17 mouse cellular contexts compared by ENCODE assay signal in genomic region chr5:32751736-32752135, GRCm38 (mm10).
"Had no signal": no experiment of that assay in that cellular context is flagged by ENCODE, and none has a peak within 500 bp of the region (broad histone marks: within the 10 kb centered on the region; RNA-seq: fewer than 3 reads in every experiment).

No protein-coding gene starts in this region.

- H3K36me3 ChIP-seq: intestine, embryonic 15.5 days; lung, embryonic 15.5 days; midbrain, embryonic 12.5 days; neural tube, embryonic 13.5 days had no signal

- DNase-seq: kidney, adult 18-20 months; kidney, postnatal 10 days; kidney, postnatal 4 days; liver; liver, embryonic 13.5 days; liver, postnatal 0 days; lung, postnatal 14 days; right cerebral cortex, postnatal 25 days; spleen, adult 18-20 months; thymus, adult 18-20 months had no signal

- H3K9ac ChIP-seq: intestine, embryonic 15.5 days; limb, embryonic 12.5 days; liver, embryonic 13.5 days; liver, postnatal 0 days; lung, embryonic 15.5 days; midbrain, embryonic 12.5 days; neural tube, embryonic 13.5 days had no signal

- H3K27me3 ChIP-seq: intestine, embryonic 15.5 days; limb, embryonic 12.5 days; liver, embryonic 13.5 days; lung, embryonic 15.5 days; megakaryocyte, embryonic 14.5 days; midbrain, embryonic 12.5 days; neural tube, embryonic 13.5 days had no signal

- H3K4me3 ChIP-seq: intestine, embryonic 15.5 days; limb, embryonic 12.5 days; liver, embryonic 13.5 days; lung, embryonic 15.5 days; megakaryocyte, embryonic 14.5 days; midbrain, embryonic 12.5 days; neural tube, embryonic 13.5 days had no signal

- ATAC-seq: intestine, embryonic 15.5 days; liver, postnatal 0 days had no signal

- H3K9me3 ChIP-seq: intestine, embryonic 15.5 days; limb, embryonic 12.5 days; liver, embryonic 13.5 days; lung, embryonic 15.5 days; midbrain, embryonic 12.5 days; neural tube, embryonic 13.5 days had no signal

- H3K4me2 ChIP-seq: intestine, embryonic 15.5 days; limb, embryonic 12.5 days; liver, embryonic 13.5 days; lung, embryonic 15.5 days; midbrain, embryonic 12.5 days; neural tube, embryonic 13.5 days had no signal

- H3K27ac ChIP-seq: intestine, embryonic 15.5 days; limb, embryonic 12.5 days; liver, embryonic 13.5 days; lung, embryonic 15.5 days; macrophage; midbrain, embryonic 12.5 days; neural tube, embryonic 13.5 days had no signal
